Mouse (Mus musculus) neural tube, embryonic 13.5 days (tissue): Measurements from ENCODE around the gene Olfr193. TPM values are rescaled to one million over a fixed set of nuclear protein-coding genes. Genes with fewer than 3 reads are reported as not detected.
"Not testable (repeated sequence)": the region's sequence is repeated elsewhere in the genome, so short reads cannot be mapped to it uniquely, and the experiment has no call there.

ENCODE experiments used
- ATAC-seq: fragments of 200-750 bp; cut with Nextera tagmentation; 2 replicates; pipeline ENCODE4 v1.8.0; 2017; ENCODE audit warnings: low read depth, mild to moderate bottlenecking, moderate TSS enrichment, moderate library complexity
- H3K27ac ChIP-seq: fragments of 300-500 bp; sonication (generic); replicated peaks from 2 replicates; pipeline ENCODE4 v1.5.1; 2015; ENCODE audit warnings: moderate library complexity, mild to moderate bottlenecking, inconsistent platforms
- H3K27me3 ChIP-seq: fragments of 300-500 bp; sonication (generic); 2 replicates; pipeline ENCODE4 v1.6.1; 2015; ENCODE audit warnings: mild to moderate bottlenecking, inconsistent platforms
- H3K36me3 ChIP-seq: fragments of 300-500 bp; sonication (generic); 2 replicates; pipeline ENCODE4 v1.6.1; 2015; ENCODE audit warnings: mild to moderate bottlenecking, inconsistent platforms
- H3K4me1 ChIP-seq: fragments of 300-500 bp; sonication (generic); replicated peaks from 2 replicates; pipeline ENCODE4 v1.6.1; 2015; ENCODE audit warnings: inconsistent platforms
- H3K4me2 ChIP-seq: fragments of 300-500 bp; sonication (generic); 2 replicates; pipeline ENCODE4 v1.6.1; 2015; ENCODE audit warnings: inconsistent platforms, mild to moderate bottlenecking, moderate library complexity
- H3K4me3 ChIP-seq: fragments of 300-500 bp; sonication (generic); 2 replicates; pipeline ENCODE4 v1.5.1; 2015; ENCODE audit warnings: mild to moderate bottlenecking, inconsistent platforms
- H3K9ac ChIP-seq: fragments of 300-500 bp; sonication (generic); 2 replicates; pipeline ENCODE4 v1.6.1; 2015; ENCODE audit warnings: moderate library complexity, mild to moderate bottlenecking, inconsistent platforms
- H3K9me3 ChIP-seq: fragments of 300-500 bp; sonication (generic); 2 replicates; pipeline ENCODE4 v1.6.1; 2016; ENCODE audit warnings: inconsistent platforms
- WGBS: fragments of 180-500 bp; shearing (Covaris S2); methylation state at CpG from one replicate; pipeline ENCODE4 v1.1.7; 2015; 5-methylcytosine and 5-hydroxymethylcytosine counted together
- polyA plus RNA-seq: library from polyadenylated mRNA; unstranded; fragments of >200 nt; fragmentation: Nextera tagmentation; extraction: Ambion mirVana; gene quantifications from 2 replicates; pipeline ENCODE4 v1.2.1, GENCODE M21; 2015

Gene Olfr193
- polyA plus RNA-seq, 1 experiment from 2014 or later, result not detected

GRCm38 (mm10) chr16:59062411-59062810 is 49.3 kb downstream of the Olfr193 start:
- not testable (repeated sequence) for H3K36me3 ChIP-seq, H3K27me3 ChIP-seq, H3K4me1 ChIP-seq, ATAC-seq, H3K4me3 ChIP-seq, H3K9me3 ChIP-seq, H3K9ac ChIP-seq, H3K4me2 ChIP-seq, H3K27ac ChIP-seq
- WGBS, result 69% methylated on average over 3 of the region's 3 CpGs

Other genes starting within 250 kb of the Olfr193 start
- not detected in 2 replicates for gene Olfr177, start 237.1 kb downstream of the Olfr193 start, polyA plus RNA-seq
- gene Olfr178, start 219.8 kb downstream of the Olfr193 start, polyA plus RNA-seq, result not detected in 2 replicates
- gene Olfr181, start 183.1 kb downstream of the Olfr193 start, polyA plus RNA-seq, result not detected in 2 replicates
- gene Olfr180, start 182.5 kb downstream of the Olfr193 start, polyA plus RNA-seq, result not detected in 2 replicates
- not detected in 2 replicates for gene Olfr183, start 116.5 kb downstream of the Olfr193 start, polyA plus RNA-seq
- gene Olfr186, start 81.6 kb downstream of the Olfr193 start, polyA plus RNA-seq, result not detected in 2 replicates
- not detected in 2 replicates for gene Olfr187, start 72.1 kb downstream of the Olfr193 start, polyA plus RNA-seq
- gene Olfr190, start 33.9 kb downstream of the Olfr193 start, polyA plus RNA-seq, result not detected in 2 replicates
- not detected in 2 replicates for gene Olfr191, start 22.1 kb downstream of the Olfr193 start, polyA plus RNA-seq
- not detected in 2 replicates for gene Olfr194, start 9.2 kb upstream of the Olfr193 start, polyA plus RNA-seq
- not detected in 2 replicates for gene Olfr195, start 35.2 kb upstream of the Olfr193 start, polyA plus RNA-seq
- not detected in 2 replicates for gene Olfr196, start 58.6 kb upstream of the Olfr193 start, polyA plus RNA-seq
- gene Olfr198, start 91.7 kb upstream of the Olfr193 start, polyA plus RNA-seq, result not detected in 2 replicates
- gene Olfr199, start 107.9 kb upstream of the Olfr193 start, polyA plus RNA-seq, result not detected in 2 replicates
- not detected in 2 replicates for gene Olfr201, start 160.8 kb upstream of the Olfr193 start, polyA plus RNA-seq
- not detected in 2 replicates for gene Olfr202, start 174.9 kb upstream of the Olfr193 start, polyA plus RNA-seq
- gene Olfr203, start 187.0 kb upstream of the Olfr193 start, polyA plus RNA-seq, result not detected in 2 replicates
- not detected in 2 replicates for gene Olfr204, start 206.4 kb upstream of the Olfr193 start, polyA plus RNA-seq
- gene Olfr205, start 219.3 kb upstream of the Olfr193 start, polyA plus RNA-seq, result not detected in 2 replicates
- not detected in 2 replicates for gene Olfr206, start 237.4 kb upstream of the Olfr193 start, polyA plus RNA-seq